Mouse (Mus musculus) heart, adult 8-10 months (tissue): Measurements from ENCODE around the gene Drap1. TPM values are rescaled to one million over a fixed set of nuclear protein-coding genes. Genes with fewer than 3 reads are reported as not detected.

Experiments used
- DNase-seq: peaks from one replicate; pipeline ENCODE4 v3.0.0; 2022; ENCODE audit warnings: low spot score
- total RNA-seq, 4 experiments: library from RNA; stranded (reverse); gene quantifications; 2 replicates each; pipeline ENCODE4 v1.2.4; 2022

The Drap1 gene
- 100 to 1,000 TPM; 337 to 351 (median 343) TPM for total RNA-seq

DNA sequence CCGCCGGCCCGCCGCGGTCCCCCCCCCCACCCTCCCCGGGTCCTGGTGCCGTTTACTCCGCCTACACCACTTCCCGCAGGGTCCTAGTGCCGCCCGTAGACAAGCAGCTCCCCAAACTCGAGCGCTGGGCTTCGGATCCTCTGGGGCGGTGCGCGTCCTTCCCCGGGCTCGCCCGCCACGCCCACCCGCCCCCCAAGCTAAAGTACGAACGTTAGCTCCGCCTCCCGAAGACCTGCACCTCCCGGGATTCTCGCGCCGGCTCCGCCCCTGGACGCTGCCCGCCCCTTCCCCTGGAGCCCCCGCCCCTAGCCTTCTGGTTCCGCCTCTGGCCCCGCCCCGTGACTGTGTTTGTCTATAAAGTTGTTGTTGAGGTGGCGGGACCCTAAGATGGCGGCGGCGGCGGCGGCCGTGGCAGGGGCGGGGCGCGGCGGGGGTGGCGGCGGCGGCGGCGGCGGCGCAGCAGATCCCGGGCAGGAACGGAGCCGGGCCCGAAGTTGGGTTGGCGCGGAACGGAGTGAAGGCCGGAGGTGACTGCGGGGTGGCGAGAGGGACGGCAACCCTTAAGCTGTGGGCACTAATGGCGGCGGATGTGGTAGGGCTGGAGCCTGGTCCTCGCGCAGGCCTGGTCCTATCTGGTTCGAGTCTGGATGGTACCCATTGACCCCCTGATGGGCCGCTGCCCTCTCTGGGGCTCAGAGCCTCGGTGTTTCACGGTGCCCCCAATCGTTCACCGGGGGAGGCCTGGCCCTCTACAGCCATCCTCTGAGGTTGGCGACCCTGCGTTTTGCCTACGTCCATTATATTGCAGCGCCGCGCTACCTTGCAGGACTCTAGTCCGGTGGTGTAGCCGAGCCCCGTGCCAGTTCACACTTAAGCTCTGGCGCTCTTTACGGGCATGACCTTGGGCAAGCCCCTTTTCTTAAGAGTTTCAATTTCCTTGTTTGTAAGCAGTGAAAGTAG lies at the start of gene Drap1, which contains the start of gene AI837181:
Drap1 (minus strand) TSS at position 198 of the 960 bp plus-strand sequence.
AI837181 (plus strand) TSS at position 363 of the 960 bp plus-strand sequence.
- peak; percentile 90 for DNase-seq

DNA sequence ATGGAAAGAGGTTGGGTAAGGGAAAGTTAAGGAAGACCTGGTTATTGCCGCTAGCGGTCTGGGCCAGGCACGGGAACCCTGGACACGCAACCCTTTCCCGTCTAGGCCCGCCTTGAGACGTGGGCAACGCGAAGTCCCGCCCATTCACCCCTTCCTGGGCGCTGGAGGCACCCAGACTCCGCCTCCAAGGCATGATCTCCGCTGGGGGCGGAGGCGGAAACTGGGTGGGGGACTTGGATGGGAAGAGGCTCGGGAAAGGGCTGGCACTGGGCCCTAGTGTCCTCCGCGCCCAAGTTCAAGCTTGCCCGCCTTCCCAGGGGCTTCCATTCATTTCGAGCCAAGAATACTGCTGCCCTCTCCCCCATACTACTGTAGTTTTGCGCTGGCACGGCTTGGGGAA lies 48.9 kb upstream of the Drap1 start, which contains the start of gene Efemp2:
Efemp2 (plus strand) TSS at position 235 of the 400 bp plus-strand sequence.
- peak; percentile 85 for DNase-seq

DNA sequence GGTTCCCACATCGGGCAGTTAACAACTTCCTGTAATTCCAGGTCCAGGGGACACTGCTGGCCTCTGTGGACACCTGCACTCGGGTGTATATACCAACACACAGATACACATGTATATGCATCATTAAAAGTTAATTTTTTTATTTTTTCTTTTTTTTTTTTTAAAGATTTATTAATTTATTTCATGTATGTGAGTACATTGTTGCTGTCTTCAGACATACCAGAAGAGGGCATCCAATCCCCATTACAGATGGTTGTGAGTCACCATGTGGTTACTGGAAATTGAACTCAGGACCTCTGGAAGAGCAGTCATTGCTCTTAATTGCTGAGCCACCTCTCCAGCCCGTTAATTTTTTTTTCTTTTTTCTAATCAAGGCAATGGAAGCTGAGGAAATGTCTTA lies 48.1 kb upstream of the Drap1 start:
- DNase-seq: no peak

DNA sequence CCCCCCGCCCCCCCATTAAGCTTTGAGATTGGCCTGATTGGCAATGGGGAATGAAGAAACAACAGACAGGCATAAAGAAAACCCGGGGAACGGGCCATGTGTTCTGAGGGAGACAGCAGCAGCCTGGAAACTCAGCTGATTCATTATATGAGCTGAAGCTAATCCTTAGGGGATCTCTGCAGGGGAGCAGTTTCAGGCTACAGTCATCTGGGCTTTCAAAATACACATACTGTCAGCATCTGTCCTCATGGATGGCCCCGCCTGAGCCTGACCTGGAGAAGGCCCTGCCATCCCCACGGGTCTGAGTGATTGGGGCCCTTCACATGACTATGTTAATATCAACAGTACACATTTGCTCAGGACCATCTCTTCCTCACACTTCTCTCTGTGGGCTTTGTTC lies 47.1 kb upstream of the Drap1 start:
- DNase-seq: no peak

DNA sequence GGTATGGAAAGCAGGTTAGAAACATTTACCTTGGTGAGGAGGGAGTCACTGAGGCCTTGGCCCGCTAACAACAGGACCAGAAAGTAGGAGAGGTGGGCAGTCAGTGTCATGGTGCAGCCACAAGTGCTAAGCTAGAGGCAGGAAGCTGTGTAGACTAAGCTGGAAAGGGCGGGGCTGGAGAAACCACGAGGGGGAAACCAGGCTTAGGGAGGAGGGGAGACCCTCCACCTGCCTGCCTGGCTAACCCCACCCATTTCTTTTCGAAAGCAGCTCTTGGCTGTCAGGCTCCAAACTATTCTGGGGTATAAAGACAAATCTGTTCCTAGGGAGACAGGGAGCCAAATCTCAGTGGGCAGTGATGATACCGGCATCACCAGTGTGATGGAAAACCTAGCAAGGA lies 43.6 kb upstream of the Drap1 start, which contains the start of gene Ctsw:
Ctsw (minus strand) TSS at position 134 of the 400 bp plus-strand sequence.
- no peak for DNase-seq

DNA sequence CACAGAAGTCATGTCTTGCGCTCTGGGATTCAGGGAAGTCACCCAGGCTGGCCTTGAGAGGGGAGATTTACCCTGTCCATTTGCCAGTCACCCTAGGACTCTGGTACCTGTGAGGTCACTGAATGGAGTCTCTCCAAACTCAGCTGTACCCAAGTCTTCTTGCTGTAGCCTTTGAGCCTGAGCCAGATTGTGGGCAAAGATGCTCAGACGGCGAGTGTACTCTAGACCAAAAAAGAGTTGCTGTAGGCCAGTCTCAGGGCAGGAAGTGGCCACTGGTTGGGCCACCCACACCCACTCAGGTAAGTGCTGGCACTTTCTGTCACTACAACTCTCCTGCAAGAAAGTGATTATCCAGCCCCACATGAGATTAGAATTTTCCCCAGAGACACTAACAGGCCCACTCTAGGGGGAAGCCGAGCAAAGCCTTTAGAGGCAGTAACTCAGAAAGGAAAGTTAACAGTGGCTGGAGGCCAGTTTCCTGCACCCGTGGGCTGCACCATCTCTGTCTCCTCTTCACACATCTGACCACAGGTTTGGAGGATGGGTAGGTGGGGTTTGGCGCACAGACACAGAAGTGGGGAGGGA lies 42.2 kb upstream of the Drap1 start:
- no peak for DNase-seq

DNA sequence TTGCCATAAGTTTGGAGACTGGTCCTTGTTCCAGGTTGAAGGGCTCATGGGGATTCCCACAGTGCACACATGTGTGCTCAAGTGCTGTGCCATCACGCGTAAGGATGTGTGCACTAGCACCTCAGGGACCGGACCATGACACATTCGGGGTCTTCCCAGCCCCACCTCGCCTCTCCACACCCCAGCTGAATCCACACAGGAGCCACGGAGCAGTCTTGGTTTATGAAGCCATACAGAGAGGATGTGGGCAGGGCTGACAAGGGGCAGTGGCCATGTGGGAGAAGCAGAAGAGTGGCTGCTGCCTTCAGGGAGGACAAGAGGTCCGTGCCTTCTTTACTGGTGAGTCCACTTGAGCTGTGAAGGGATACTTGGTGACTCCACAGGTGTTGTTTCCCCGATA lies 40.3 kb upstream of the Drap1 start:
- DNase-seq: no peak

DNA sequence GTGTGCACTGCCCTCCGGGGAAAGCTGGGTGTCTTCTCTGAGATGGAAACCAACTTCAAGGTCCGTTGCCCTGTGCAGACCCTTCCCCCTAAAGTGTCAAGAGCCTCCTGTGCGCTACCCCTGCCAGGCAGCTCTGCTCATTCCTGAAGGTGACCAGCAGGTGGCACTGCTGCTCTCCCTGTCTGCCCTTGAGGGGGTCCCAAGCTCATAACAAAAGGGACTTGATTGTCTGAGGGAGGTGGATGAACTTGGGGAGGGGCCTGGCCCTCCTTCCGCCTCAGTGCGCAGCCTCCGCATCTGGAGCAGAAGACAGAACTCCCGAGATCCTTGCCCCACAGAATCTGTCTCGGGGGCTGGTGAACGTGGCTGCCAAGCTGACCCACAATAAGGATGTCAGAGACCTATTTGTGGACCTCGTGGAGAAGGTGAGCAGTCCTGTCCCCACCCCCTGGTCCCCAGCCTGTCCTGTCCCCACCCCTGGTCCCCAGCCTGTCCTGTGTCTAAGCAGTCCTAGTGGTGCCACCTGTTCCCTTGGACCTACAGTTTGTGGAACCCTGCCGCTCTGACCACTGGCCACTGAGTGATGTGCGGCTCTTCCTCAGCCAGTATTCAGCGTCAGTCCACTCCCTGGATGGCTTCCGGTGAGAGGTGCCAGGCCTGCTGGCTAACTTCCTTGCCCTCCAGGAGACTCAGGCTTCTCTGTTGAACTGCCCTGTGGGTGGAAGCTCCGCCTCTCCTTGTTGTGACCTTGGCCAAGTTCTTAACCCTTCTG lies 39.2 kb upstream of the Drap1 start:
- DNase-seq: no peak

DNA sequence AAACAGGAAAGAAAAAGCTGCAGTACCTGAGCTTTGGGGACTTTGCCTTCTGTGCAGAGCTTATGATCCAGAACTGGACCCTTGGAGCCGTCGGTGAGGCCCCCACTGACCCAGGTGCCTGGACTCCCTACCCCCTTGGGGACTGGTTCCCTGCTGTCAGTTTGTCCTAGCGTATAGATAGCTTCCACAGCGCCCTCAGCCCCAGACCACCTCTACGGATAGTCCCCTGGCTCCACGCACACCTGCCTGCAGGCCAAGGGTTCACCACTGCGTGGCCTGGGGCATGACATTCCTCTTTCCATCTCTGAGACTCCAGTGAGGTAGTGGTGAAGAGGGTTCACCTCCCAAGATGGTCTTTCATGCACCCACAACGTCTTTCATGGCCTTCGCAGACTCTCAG lies 38.4 kb upstream of the Drap1 start:
- DNase-seq: no peak

DNA sequence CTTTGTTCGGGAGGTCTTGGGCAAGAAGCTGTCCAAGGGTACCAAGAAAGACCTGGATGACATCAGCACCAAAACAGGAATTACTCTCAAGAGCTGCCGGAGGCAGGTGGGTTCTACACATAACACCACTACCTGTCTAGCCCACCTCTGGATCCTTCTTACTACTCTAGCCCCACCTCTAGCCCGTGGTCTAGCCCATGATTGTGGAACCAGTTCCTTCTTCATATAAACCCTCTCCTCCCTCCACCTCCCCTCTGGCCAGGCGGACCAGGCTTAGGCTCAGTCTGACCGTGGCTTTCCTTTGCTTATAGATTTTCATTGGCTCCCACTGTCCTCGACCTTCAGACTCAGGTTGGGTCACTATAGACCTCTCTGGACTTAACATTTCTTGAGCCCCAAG lies 36.6 kb upstream of the Drap1 start:
- no peak for DNase-seq

DNA sequence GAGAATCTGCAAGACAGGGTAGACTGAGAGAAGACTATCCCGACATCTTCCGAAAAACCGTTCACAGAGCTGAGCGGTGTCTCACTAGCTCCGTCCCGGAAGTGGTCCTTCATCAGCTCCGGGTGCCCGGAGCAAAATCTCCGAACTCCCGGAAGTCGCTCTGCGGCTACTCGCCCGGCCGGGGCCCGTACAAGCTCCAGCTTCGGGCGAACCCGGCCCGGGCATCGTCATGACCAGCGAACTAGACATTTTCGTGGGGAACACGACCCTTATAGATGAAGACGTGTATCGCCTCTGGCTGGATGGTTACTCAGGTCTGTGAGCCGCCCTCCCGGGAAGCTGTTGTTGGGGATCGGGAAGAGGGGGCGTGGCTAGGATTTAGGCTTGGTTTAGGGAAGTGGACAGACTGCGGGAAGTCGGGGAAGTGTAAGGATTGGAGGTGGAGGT lies 35.7 kb upstream of the Drap1 start, which contains the start of gene Fibp:
Fibp (plus strand) TSS at position 151 of the 447 bp plus-strand sequence.
- DNase-seq: peak; percentile 86

DNA sequence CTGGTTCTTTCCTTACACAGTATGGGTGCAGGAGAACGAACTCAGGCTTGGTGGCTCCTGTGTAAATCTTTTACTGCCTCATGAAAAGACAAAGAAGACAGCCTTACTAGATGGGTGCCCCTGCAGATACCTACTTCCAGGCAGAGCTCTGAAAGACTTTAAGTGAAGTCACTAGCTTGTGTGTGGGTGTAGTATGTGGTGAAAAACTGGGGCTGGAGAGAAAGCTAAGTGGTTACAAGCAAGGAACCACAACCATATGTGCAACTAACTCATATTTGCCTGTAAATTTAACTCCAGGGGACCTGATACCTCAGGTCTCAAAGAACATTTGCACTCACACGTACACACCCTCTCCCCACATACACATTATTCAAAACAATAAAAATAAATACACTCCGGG lies 35.1 kb upstream of the Drap1 start:
- DNase-seq: no peak

DNA sequence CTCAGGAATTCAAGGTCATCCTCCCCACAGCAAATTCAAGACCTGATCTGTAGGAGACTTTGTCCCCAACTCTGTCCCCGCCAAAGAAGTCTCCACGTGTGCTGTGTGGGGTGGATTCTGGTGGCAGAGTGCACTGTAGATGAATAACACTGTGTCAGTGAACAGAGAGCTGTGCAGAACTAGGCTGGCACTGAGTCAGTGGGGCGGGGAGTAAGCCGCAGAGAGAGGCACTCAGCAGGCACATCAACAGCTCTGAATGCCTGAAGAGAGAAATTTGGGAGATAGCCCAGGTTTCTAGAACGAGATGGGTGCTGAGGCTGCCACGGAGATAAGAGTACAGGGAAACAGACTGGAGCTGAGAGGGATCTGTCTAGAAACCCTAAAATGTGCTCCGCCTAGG lies 34.2 kb upstream of the Drap1 start:
- no peak for DNase-seq

DNA sequence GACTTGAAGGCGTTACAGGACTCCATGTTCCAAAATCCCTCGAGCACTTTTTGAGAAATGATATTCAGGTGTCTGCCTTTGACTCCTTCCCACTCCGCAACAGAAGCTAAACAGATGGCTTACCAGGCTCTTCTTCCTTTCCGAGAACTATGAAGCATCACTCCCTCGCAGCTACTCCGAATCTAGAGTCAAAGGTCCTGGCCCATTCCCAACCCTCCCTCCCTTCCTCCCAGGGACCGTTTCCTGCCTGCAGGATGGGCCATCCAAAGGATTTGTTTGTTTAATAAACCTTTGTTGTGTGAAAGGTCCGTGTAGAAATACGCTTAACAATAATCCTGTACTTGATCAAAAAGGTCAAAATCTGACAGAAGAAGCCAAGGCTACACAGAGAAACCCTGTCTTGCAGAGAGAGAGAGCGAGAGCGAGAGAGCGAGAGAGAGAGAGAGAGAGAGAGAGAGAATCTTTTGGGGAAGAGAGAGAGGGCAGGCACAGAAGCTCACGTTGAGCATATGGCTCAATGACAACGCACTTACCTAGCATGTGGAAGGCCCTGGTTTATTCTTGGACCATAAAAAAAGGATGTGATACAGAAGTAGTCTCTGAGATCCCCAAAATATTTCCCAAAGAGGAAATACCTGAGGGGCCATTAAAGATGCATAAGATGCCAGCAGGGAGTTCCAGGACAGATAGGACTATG lies 33.1 kb upstream of the Drap1 start, which contains the start of gene Ccdc85b:
Ccdc85b (minus strand) TSS at position 149 of the 697 bp plus-strand sequence.
- no peak for DNase-seq

DNA sequence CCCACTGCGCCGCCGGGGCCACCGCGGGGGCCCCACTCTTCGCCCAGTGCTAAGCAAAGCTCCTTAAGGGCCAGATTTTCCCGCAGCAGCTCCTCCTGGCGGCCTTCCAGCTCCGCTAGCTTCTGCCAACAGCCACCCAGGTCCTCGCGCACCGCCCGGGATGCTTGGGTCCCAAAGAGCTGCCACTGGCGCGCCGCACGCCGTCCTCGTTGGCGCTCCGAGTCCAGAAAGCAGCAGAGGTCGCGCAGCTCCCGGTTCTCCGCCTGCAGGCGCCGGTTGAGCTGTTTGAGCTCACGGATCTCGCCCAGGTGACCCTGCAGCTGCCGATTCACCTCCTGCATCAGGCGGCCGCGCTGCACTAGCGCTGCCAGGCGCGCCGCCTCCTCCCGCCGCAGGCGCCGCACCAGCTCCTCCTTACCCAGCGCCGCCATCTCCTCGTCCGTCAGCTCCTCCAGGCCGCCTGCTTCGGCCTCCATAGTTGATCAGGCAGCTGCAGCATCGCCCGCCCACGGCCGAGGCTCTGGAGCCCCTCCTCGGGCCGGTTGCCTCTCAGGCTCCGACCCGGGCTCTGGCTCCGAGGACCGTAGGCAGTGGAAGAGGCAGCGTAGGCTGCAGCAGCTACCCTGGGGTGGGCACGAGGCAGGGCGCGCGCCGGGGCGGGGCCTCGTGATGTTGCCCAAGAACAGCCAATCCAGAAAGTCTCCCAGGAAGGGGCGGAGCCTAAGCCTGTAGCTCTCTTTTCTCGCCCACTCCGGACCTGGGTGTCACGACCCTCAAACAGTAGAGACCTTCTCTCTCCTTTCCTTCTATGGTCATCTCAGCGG lies 32.4 kb upstream of the Drap1 start:
- peak; percentile 95 for DNase-seq

DNA sequence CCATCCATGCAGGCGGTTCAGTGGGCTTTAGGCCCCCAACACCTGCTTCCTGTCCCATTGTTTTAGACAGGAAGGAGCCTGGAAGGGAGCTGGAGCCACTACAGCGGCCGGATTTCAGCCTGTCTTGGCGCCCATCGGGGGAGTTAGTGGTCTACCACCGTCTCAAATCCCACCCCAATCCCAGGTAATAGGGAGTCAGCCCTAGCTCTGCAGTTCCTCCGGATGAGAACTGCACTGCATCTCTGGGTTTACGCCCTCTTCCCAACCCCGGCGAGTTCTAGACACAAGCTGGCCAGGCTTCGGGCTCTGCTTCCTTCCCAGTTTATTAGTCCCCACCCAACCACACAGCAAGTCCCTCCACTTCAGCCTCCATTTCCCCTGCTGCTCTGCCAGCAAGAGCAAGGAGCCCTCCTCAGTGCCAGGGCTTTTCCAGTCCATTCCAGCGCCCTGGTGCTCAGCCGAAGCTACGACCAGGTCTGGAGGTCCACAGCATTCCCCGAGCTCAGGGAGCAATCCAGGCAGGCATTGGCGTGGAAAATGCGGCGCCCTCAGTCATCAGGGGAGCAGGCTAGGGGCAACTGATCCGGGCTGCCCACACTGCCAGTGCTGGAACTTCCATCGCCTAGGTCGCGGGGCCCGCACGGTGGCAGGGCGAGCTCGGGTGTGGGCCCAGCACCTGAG lies 31.6 kb upstream of the Drap1 start:
- peak; percentile 74 for DNase-seq

DNA sequence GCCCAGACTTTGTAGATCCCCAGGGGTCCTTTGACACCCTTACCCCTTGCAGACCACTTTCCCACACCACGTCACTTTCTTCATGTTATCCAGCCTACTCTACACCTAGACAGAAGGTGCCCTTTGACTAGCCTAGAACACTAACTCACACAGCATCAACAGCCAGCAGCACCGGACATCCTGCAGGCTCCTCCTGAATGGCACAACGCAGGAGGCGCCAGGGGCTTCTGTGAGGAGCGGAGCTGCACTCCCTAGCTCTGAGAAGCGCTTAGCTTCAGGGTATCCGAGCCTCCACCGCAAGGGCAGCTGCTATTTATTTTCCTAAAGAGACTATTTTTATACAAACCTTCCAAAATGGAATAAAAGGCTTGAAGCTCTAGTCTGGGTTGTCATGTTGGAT lies 30.8 kb upstream of the Drap1 start:
- no peak for DNase-seq

DNA sequence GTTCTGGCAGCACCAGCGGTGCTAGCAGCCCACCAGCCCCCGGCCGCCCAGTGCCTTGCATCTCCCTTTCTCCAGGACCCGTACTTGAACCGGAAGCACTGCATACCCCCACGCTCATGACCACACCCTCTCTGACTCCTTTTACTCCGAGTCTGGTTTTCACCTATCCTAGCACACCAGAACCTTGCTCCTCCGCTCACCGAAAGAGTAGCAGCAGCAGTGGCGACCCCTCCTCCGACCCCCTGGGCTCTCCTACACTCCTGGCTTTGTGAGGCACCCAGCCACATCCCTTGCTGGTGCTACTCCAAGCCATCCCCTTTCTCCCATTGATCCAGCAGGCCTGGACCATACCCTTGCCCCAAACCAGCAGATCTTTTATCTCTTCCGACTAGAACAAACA lies 30.3 kb upstream of the Drap1 start:
- DNase-seq: no peak

DNA sequence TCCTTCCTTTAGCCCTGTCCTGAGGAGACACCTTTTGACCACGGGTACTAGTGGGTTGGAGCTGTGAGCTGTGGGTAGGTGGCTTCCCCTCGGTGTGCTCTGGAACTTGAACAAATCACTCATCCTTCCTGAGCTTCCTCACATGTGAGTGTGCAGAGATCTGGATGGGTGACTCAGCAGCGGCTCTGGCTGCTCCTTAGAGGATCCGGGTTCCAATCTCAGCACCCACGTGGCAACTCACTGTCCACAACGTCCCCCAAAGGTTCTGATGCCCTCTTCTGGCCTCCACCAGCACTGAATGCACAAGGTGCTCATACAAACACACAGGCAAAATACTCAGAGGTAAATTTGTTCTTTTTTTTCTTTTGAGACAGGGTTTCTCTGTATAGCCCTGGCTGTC lies 27.0 kb upstream of the Drap1 start:
- no peak for DNase-seq

DNA sequence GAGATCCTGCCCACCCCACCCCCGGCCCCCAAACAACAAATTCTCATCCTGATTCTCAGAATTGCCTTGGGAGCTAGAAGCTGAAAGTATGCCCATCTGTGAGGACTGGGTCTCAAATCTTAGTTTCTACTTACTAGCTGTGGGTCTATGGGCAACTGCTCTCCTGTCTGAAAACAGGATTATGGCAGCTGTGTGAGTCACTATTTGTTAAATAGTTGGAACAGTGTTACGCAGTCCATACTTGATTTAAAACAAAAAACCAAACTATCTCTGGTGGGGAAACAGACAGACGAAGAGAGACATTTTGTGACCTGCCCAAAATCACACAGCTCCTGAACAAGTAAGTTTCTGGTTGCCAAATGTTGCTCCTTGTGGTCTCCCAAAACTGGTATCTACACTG lies 24.9 kb upstream of the Drap1 start:
- no peak for DNase-seq
